Mouse (Mus musculus): ENCODE data around the gene Tsnax.

Gene Tsnax

DNA sequence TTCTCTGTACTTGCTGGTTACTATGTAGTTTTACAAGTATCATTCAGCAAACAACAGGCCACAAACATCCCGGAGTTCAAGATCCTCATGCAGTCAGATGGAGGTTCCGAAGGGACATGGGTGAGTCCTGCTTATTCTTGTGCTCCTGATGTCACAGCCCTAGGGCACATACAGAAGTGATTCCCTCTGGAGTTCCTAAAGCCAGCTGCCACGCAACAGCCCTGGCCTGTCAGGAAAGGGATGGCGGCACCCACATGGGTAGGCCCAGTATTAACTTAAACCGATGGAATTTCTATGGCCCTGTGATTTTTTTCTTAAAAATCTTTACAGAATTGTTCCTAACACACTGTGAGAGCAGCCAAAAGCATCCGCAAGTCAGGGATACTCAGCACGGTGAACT is 30.6 kb downstream of the Tsnax start:
- no peak for DNase-seq (ENCODE audit: low spot score in 2 of 2)

DNA sequence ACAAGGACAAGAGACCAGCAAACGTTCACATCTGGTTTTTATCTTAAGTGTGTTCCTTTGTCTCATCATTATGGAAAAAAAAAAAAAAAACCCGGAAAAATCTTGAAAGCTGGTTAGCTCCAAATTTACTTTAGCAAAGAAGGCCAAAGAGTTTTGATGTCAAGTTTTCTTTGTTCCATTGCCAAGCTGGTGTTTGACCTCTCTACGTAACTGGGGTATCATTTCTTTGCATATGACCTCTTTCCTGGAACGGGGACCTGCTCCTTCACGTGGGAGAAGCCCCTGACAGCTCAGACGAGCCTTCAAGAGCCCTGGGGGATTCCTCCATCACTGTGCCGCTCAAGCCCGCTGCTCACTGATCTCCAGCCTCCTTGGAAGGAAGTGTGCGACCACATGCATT is 31.1 kb downstream of the Tsnax start:
- DNase-seq (ENCODE audit: low spot score in 2 of 2): no peak

DNA sequence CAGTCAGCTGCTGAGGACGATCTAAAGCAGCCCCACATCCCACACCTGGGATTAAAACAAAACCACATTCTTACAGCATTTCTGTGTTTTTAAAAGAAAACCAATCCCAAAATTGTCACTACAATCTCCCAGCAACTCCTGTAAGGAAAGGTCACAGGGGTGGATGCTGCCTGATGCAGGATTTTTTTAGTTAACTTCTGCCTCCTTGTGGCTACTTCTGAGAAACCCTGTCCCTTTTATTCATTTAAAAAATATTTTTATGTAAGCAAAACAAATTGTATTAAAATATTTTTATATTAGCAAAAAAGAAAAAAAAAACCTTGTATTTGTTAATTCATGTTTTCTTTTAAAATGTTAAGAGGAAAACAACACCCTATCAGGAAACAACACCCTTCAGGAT is 33.0 kb downstream of the Tsnax start:
- DNase-seq (ENCODE audit: low spot score in 2 of 2): no peak

DNA sequence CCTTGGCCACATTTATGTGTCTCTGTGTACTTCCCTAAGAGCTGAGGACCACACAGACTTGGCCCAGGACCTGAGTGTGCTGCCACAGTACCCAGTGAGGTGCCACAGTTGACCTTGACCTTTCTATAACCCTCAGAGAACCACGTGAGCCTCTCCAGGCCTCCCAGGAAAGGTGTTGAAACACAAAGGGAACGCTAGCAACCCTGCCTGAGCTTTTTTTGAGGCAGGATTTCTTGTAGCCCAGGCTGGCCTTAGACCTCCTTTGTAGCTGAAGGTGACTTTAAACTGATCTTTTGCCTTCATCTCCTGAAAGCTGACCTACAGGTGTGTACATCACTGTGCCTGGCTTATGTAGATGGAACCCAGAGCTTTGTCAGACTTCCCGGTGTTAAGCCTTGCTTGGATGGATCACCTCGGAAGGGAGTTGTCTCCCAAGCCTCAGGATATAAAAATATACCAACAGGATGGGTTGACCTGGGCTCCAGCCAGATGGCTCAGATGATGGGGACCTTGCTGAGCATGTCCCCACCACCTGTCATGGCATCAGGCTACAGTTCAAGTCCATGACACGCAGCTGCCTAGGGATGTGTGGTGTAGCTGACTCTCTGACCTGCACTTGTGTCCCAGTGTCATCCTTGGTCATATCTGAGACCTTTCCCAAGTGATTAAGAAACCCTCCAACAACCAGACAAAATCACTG is 36.4 kb downstream of the Tsnax start:
- DNase-seq (ENCODE audit: low spot score in 2 of 2): no peak

DNA sequence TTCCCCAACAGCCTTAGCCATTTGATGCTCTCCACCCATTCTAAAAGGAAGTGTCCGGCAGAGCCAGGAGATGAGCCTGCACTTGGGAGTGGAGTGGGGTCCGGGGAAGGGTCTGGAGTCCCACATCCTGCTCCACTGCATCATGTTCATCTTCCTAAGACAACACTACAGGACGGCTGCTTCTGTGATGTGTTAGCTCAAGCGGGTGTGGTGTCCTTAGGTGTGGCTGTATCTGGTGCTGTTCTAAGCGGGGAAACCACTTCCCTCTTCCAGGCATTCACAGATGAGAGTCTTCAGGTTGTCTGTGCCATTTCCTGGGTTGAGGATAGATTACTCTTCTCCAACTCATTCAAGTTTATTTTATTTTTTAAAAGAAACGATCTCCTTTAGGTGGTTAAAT is 37.0 kb downstream of the Tsnax start:
- no peak for DNase-seq (ENCODE audit: low spot score in 2 of 2)

DNA sequence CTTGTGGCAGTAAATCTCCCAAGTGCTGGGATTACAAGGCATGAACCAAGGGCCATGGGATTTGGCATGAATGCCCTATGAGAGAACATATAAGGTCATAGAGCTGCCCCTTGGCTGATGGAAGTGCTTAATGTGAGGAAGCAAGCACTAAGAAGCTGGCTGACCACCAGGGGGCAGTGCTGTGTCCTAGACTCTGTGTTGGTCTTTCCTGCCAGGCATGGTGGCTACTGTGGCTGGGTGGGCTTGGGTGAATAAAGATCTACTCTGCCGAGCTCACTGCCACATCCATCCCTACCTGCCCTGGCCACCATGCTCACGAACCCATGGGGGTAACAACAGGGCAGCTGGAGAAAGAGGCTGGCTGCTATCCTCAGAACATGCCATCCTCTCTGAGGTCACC is 39.2 kb downstream of the Tsnax start:
- DNase-seq (ENCODE audit: low spot score in 2 of 2): peak in 1 of 2 experiments; percentile 49

DNA sequence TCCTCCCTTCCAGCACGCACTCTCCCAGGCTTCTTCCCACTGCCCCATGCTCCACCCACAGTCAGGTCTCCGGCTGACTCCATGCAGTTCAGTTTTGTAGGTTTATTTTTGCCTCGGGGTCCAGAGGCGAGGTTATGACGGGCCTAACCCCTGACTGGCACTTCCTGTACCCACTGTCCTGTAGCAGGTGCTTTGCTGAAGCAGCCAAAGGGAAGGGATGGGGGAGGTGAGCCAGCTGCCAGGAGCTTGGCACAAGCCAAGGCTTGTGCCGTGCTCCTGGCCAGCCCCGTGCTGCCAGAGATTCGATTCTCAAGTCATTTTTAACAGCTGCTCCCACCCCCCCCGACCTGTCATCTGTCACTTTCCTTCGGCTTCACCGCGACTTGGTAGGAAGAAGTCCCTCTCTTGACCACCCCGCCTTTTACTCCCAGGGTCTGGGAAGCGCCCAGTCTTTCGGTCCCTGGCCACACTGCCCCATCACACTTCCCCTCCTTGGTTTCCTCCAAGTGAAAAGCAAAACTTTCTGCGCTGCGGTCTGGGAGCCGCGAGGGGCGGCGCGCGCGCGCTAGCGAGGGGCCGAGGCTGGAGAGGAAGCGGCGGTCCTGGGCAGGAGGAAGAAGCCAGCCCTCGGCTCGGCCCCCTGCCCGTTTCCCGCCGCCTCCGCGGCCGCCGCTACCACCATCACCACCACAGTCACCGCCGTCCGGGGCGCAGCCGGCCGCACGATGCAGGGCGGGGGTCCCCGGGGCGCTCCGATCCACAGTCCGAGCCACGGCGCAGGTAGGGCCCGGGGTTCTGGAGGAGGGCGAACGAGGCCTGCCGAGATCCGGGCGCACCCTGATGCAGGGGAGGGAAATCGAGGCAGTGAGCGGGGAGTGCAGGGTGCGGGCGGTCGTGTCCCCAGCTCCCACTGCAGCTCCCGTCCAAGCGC is 41.0 kb downstream of the Tsnax start, which contains the start of gene Disc1:
Gene Disc1 (plus strand): TSS at position 691 of the 931 bp plus-strand sequence.
- DNase-seq (ENCODE audit: low spot score in 2 of 2): peak in 1 of 2 experiments; percentile 30

DNA sequence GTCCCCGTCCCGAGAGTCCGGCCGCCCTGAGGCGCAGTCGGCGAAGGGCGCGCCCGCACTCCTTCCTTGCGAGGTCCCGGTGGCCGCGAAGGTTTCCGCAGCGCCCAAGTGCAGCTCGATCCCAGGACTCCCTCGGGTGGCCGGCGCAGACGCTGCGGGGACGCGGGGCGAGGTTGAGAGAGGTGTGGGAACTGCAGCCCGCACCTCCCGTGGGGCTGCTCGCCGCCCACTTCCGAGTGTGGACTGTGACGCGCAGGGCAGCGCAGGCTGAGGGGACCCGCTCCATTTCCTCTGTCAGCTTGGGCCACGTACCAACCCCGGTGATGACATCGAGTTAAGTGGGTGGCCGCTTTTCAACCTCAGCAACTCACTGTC is 41.6 kb downstream of the Tsnax start:
- peak in 1 of 2 experiments; percentile 40 for DNase-seq (ENCODE audit: low spot score in 2 of 2)

DNA sequence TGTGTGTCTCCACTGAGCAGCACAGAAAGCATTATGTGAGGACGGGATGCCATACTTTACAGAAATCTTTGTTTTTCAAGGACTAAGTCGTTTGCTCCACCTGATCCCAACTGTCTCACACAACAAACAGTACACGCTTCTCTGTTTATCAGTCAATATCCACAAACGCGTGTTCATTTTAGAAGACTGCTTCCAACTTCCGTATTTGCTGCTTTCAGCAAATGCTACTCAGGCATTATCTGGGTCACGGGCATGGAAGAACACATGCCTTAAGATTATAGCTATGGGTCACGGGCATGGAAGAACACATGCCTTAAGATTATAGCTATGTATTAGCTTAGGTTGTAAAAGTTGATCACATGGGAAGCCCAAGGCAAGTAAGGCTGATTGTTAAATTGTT is 48.1 kb downstream of the Tsnax start:
- DNase-seq (ENCODE audit: low spot score in 2 of 2): no peak

DNA sequence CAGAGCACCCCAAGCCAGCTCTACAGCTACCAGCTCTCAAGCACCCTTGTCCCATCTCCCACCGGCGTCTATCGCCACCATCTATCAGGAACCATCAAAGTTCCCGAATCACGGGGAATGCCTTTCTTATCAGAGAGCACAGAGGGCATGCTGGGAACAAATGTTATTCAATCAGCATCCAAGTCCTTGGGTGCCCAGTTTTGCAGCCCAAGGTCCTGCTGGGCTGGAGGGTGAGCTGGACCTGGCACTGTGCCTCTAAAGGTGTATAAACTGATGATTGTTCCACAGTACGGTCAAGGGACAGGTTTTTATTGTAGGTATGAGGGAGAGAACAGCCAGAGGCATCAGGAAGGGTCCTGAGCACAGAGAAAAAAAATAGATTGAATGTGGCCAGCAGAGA is 52.8 kb downstream of the Tsnax start:
- DNase-seq (ENCODE audit: low spot score in 2 of 2): no peak

DNA sequence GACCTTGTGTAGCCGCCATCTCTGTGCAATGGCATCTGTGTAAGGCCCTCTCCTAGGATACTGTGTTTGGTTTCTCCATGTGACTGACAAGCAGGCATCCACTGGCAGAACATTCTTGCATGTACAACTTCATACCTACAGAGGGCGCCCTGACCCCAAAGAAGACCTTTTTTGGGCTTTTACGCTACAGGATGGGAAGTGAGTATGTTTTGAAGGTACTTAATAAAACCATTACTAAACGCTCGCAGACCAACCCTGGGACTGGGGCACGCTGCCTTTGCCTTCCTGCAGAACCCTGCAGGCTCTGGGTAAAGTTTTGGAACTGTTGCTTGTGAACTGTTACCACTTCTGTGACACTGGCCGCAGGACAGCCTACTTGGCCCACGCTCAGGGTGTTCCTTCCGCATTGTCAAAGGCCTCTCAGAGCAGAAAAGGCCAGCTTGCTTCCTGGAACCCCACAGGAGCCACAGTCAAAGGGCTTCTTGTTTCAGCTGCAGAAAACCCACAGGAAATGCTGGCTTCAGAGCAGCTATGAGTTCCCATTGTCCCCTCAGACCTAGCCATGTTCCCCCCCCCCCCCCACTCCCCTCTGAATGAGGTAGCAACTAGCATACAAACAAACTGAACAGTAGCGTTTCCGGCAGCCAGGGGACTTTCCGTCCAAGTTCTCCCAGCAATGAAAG is 54.3 kb downstream of the Tsnax start:
- peak; percentile 35 to 59 for DNase-seq (ENCODE audit: low spot score in 2 of 2)

DNA sequence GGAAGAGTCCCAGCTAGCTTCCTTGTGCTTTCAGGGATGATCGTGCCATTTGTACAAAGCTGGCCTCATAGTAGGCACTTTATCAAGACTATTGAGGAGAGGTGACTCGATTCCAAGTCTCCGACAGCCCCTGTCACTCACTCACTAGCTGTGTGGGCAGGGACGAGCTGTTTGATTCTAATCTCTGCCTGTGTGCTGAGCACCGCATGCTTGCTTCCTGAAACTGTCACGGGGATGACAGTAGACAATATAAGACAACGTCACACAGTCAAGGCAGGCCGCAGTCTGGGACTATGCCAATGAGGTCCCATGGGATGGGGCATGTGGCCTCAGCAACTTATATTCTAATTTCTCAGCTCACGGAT is 54.8 kb downstream of the Tsnax start:
- peak in 1 of 2 experiments; percentile 21 for DNase-seq (ENCODE audit: low spot score in 2 of 2)

DNA sequence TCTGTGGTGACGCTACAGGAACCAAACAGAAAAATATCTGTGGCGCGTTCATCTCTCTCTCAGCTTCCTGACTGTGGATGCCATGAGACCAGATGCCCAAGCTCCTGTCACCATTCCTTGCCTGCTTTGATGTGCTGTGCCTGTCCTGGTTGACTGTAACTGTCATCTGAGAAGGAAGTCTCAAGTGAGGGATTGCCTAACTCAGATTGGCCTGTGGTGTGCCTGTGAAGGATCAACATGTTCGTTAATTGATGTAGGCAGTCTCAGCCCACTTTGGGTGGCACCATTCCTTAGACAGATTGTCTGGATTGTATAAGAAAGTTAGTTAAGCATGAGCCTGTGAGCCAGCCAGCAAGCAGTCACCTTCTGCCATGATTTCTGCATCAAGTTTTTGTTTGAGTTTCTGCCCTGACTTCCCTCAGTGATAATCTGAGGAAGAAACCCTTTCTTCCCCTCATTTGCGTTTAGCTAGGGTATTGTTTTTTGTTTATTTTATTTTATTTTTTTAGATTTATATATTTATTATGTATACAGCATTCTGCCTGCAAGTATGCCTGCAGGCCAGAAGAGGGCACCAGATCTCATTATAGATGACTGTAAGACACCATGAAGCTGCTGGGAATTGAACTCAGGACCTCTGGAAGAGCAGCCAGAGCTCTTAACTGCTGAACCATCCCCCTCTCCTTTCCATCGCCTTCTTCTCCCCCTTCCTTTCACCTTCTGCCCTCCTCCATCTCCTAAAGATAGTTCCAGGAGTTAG is 55.5 kb downstream of the Tsnax start:
- DNase-seq (ENCODE audit: low spot score in 2 of 2): no peak

DNA sequence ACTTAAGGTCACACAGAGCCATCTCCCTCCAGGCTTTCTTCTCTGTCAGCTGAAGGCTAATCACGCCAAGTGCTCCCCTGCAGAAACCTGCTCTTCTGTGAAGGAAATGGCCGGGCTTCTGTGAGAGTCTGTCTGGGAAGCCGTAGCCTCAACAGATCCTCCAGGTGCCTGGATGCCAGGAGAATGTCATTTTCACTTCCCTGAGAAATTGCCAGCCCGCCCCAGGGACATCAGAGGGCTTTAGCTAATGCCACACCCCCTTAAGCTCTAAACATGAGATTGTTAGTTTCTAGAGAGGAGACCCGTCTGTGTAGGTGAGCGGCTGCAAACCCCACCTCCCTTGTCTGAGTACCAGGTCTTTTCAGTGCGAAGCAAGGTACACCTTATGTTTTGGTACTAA is 56.5 kb downstream of the Tsnax start:
- DNase-seq (ENCODE audit: low spot score in 2 of 2): no peak

DNA sequence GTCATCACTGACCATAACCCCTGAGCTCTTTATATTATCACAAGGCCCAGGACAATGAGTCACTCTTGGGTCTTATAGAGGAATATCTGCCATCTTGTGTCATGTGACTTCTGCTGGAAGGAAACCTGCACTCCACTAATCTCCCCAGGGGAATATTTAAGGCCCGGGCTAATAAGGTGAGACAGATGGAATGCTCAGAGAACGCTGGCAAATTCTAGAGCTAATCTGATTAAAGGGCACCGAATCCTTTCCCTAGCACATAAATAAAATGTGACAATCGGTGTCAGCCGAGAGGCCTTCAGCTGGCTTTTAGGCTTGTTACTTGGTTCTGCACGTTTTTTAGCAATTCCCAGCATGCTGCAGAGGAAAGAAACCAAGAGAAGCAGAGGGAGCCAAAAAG is 56.9 kb downstream of the Tsnax start:
- no peak for DNase-seq (ENCODE audit: low spot score in 2 of 2)

DNA sequence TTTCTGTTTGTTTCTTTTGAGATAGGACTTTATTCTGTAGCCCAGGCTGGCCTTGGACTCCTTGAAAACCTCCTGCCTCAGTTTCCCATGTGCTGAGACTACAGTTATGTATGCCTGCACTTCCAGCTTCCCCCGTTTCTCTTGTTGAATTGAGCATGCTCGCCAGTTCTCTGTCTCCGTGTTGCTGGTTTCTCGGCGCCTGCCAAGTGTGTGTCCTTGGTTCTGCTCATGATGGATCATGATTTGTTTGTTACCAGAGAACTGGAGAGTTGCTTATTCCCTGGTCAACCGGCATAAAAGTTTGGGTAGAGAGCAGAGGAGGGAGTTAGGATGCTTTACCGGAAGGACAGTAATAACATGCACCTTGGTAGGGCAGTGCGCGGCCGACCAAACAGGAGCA is 61.3 kb downstream of the Tsnax start:
- no peak for DNase-seq (ENCODE audit: low spot score in 2 of 2)

DNA sequence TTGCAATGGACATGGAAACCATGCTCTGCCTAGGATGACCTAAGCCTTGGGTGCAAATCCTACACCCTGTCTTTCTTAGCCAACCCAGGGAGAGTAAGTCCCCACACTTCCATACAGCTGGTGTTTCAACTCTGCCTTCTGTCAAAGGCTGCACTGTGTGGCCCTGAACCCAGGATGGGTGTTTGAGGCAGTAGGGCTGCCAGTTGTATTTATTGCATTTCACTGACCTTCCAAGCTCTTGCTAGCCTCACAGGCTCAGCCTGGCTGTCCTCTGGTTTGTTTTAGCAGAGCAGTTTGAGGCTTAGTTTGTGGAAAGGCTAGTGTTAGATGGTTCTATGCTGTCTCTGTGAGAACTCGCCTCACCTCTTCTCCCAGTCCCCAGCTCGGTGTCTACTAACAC is 61.8 kb downstream of the Tsnax start:
- no peak for DNase-seq (ENCODE audit: low spot score in 2 of 2)

DNA sequence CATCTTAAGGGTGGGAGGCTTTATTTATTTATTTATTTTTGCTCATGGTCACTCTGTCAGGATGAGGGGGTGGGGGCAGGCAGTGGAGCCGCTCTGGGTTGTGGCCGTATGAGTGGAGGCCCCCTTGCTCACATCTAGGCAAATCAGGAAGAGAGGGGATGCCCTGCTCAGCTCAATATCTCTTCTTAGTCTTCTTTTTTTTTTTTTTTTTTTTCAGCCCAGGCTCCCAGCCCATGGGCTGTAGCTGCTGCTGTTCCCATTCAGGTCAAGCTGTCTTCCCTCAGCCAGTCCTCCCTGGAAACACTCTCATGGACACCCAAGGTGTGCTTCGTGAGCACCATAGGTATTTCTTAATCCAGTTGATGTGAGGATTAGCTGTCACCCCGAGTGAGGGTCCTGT is 62.6 kb downstream of the Tsnax start:
- no peak for DNase-seq (ENCODE audit: low spot score in 2 of 2)

DNA sequence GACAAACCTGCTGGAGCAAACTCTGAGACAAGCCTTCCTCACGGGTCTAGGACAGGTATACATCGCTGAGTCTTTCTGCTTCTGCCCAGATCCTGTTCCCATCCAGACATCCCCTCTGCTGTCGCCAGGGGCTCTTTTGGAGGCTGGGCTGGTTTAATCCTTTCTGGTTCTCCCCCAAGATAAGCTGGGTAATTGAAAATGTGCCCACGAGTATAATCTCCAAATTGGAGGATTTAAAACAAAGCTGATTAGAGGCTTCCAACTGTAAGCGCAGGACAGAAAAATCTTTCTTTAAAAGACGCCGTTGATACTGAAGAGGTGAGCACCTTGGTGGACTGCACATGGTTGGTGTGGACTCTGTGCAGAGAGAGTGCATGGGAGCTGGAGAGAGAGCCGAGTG is 64.5 kb downstream of the Tsnax start:
- no peak for DNase-seq (ENCODE audit: low spot score in 2 of 2)

DNA sequence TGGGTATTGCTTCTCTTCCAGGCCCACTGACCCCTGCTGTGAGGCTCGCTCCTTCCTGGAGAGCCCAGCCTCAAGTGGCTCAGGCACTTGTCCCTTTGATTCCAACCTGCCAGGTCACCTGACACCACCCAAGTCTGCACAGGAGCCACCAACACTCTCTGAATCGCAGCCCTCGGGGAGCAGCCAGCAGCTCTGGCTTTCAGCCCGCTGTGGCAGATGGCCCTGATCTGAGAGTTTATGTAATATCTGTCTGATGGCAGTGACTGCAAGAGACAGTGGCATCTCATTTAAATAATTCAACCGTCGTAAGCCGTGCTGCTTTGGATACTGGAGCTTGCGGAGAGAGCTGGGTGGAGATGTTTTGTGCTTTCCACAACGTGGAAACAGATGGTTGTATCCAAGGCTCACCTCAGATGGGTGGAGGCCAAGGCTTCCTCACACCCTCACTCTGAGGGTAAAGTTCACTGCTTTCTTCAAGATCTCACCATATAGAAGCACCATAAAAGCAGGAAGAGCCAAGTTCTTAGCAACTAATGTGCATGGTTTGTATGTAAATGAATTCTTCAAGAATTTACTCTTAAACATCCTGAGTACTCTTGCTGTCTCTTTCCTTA is 66.1 kb downstream of the Tsnax start:
- DNase-seq (ENCODE audit: low spot score in 2 of 2): peak in 1 of 2 experiments; percentile 36

Data from urinary bladder, postnatal 36 days (tissue).